Mouse (Mus musculus): Measurements from ENCODE around the gene Grrp1.
"Not testable (repeated sequence)": the region's sequence is repeated elsewhere in the genome, so short reads cannot be mapped to it uniquely, and the experiment has no call there.

Grrp1 gene

DNA sequence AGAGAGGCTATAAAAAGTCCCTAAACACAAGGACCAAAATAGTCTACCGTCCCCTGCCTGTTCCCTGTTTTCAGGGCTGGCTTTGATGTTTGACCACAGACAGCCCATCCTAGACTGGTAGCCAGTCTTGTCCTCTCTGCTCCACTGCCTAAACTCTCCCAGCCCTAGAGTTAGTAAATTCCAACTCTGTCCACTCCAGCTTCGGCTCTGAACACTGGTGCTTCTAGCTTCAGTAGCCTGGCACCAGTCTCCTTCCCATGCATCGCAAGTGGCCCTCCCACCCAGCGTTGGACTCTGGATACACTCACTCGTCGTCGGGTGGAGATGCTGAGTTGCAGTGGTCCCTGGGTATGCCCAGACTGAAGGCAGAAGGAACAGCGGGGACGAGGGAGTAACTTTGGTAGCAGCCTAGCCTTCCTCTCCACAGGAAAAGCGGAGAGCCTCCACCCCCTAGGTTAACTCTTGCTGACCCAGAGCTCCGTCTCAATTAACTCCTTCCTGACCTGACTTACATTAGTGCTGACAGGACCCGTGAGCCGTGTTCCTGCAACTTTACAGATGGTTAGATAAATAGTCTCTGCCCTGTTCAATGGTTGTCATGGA, at the start of gene Grrp1:
Gene Grrp1 (minus strand): TSS at position 385 of the 603 bp plus-strand sequence.
- no peak for DNase-seq

DNA sequence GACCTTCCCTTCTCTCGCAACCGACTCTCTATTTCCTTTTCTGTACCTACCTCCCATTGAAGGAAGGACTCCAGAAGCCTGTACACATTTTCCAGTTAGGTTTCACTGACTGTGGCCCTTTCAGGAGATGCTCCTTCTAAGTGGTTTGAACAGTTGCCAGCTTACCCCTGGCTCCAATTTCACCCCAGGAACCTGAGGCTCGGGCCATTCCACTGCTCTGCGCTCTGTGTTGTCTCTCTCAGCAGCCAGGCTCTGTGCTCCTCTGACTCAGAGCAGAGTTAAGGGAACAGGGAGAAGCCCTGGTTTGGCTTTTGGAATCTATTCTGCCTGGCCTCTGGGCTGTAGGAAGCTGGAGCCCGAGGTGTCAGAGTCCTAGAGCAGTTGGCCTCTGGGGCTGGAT, 48.2 kb upstream of the Grrp1 start:
- DNase-seq: no peak

DNA sequence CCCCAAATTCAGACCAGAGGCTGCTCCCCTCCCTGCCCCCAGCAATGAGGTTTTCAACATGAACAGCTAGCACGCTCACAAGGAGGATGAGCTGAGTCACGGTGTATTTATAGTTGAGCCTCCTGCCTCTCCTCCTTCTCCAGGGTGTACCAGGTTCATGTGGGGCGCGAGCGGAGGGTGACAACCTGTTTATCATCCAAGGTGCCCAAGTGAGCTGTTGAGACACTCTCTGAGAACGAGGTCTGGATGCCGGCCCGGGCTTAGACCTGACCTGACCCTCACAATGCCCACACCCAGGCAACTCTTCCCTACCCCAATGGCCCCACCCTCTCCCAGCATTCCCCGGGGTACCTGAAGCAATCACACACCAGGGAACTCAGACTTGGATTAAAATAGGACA, 46.4 kb upstream of the Grrp1 start:
- DNase-seq: no peak

DNA sequence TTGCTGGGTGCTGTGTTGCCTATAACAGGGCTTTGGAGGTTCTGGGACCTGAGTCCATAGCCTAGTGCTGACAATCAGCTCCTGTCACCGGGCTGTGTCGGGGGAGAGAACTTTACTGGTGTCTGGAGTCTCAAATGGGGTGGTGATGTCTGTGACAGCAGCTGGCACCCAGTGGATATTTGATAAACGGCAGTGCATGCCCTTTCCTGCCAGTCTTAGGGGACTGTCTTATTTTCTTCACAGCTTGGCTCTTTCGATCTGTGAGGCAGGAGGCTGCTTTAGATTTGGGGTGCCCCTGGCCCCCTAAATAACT, 45.5 kb upstream of the Grrp1 start:
- no peak for DNase-seq

DNA sequence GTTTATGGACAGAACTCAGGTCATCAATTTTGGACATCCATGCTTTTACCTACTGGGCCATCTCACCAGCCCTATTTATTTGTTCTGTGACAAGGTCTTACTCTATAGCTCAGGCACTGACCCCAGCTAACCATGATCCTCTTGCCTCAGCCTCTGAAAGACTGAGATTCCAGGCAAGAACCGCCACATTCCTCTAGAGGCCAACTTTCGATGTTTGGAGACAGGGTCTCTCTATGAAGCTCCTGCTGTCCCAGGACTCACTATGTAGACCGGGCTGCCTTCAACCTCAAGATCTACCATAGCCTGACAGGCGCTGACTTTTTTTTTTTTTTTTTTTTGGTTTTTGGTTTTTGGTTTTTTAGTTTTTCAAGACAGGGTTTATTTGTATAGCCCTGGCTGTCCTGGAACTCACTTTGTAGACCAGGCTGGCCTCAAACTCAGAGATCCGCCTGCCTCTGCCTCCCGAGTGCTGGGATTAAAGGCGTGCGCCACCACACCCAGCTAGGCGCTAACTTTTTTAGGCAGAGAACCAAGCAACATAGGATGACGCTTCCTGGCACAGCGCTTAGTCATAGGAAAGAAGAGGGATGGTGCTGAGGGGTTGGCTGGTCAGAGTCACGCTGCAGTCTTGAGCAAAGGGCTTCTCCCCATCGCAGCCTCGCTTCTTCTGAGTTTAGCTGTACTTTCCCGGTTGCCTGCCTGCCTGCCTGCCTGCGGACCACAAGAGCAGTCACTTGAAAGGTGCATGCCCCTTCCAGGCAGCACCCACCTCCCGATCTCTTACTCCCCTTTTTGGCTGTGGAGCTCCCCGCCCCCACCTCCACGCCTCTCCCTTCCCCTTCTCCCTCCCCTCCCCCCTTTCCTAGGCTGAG, 45.0 kb upstream of the Grrp1 start:
- no peak for DNase-seq

GRCm38 (mm10) chr4:134297369-134297768, 43.5 kb upstream of the Grrp1 start:
- DNase-seq: no peak

GRCm38 (mm10) chr4:134296523-134296922, 42.6 kb upstream of the Grrp1 start:
- DNase-seq: no peak

DNA sequence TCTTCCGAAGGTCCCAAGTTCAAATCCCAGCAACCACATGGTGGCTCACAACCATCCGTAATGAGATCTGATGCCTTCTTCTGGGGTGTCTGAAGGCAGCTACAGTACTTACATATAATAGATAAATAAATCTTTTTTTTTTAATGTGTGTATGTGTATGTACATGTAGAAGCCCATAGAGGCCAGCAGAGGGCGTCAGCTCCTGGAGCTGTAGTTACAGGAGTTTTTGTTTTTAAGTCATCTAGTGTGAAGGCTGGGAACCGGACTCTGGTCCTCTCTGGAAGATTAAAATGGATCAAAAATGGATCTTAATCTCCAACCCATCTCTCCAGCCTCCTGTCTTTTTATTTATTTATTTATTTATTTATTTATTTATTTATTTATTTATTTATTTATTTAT, 42.2 kb upstream of the Grrp1 start:
- DNase-seq: not testable (repeated sequence)

GRCm38 (mm10) chr4:134293692-134294163, 39.8 kb upstream of the Grrp1 start:
- no peak for DNase-seq

DNA sequence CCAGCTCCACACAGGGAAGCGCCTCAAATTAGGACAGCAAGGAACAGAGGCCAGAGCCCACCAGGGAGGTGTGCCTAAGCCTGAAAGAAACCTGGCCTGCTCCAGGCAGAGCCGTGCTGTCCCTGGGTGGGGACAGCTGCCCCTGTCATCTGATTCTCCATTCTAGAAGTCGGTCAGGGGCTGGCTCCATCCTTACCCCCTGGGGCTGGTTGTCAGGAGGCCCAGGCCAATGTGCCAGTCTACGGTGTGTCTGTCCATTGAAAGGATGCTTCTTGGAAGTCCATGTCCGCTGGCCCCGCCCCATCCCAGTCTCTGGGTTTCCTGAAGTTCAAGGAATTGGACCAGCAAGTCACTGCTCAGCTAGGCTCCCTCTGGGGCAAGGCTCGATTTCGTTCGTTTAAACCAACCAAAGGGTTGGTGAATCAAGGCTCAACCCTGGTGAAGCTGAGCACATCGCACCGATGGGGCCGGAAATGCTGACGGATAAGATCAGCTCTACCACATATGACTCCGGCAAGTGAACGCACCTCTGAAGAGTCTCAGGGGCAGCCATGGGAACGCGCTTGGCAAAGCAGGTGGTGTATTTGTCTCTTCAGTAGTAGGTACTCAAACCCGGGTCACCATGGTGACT, 39.3 kb upstream of the Grrp1 start:
- DNase-seq: peak; percentile 22 to 51

GRCm38 (mm10) chr4:134292067-134292466, 38.2 kb upstream of the Grrp1 start:
- DNase-seq: peak; percentile 83 to 88

- DNase-seq: no peak
Measured at GRCm38 (mm10) chr4:134288397-134289256, 34.7 kb upstream of the Grrp1 start.

GRCm38 (mm10) chr4:134287575-134288025, 33.7 kb upstream of the Grrp1 start, which contains the start of gene Pdik1l:
Pdik1l (minus strand) TSS chr4:134287895.
- peak; percentile 82 to 86 for DNase-seq

GRCm38 (mm10) chr4:134287168-134287564, 33.3 kb upstream of the Grrp1 start:
- DNase-seq: peak; percentile 99

GRCm38 (mm10) chr4:134286226-134287167, 32.6 kb upstream of the Grrp1 start:
- no peak for DNase-seq

GRCm38 (mm10) chr4:134284942-134285341, 31.0 kb upstream of the Grrp1 start:
- no peak for DNase-seq

DNA sequence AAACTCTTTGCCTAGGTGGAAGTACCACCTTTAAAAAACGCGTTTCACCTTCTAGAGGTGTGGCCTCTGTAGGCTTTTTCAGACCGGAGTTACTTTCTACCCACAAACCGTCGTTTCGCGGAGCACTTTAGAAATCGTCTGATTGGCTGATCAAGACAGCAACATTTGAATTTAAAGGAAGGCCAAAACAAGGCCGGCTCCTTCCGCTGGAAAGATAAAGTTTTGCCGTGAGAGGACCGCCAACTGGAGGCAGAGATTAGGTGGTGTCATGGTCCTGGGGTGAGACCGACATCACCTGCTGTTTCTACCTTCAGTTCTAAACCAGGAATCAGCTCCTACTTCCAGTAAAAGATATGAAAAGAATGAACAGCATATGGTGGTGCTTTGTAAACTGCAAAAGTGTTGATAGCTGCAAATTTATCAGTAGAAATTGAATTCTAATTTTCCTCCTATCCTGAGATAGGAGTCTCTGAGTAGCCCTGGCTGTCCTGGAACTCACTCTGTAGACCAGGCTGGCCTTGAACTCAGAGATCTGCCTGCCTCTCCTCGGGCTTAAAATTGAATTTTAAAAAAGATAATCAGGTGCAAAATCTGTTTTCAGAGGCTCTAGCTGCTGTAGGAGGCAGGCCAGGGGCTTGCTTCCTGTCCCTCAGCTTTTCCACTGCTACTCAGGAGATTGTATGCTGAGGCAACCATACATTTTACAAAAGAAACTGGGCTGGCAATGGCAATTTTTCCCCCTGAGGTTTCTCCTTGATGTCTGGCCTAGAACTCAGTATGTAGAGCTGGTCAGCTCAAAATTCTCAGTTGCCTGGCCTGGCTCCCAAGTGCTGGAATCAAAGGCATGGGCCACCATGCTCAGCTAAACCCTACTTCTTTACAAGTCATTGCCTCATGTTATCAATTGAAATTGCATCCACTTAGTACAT, 19.8 kb upstream of the Grrp1 start:
- DNase-seq: no peak

DNA sequence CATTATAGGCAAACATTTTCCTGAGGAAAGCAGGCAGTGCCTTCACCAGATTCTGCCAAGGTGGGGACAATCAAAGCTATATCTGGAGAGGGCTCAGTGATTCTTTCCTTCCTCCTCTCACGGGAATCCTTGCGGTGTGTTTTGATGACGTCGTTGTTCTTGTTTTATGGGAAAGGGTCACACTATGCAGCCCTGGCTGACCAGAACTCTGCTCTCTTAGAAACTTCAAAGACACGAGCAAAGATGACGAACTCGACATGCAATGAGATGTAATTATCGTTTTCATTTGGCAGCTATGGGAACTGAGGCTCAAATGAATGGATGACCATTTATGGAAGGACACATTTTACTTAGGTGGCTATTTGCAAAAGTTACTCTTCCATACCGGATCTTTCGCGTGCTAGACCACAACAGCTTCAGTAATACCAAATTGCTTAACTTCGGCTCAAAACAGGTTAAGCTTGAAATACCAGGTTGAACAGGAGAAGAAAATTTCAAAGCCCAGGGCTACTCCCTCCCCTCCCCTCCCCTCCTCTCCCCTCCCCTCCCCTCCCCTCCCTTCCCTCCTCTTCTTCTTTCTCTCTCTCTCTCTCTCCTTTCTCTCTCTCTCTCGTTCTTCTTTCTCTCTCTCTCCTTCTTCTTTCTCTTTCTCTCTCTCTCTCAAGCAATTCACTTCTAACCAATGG, 19.0 kb upstream of the Grrp1 start:
- no peak for DNase-seq

- no peak for DNase-seq
Measured at GRCm38 (mm10) chr4:134271979-134272378, 18.1 kb upstream of the Grrp1 start.

DNA sequence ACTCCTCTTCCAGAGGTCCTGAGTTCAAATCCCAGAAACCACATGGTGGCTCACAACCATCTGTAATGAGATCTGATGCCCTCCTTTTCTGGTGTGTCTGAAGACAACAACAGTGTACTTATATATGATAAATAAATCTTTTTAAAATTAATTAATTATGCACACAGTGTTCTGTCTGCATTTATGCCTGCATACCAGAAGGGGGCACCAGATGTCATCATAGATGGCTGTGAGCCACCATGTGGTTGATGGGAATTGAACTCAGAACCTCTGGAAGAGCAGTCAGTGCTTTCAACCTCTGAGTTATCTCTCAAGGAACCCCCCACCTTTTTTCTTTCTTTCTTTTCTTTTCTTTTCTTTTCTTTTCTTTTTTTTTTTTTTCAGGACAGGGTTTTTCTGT, 15.7 kb upstream of the Grrp1 start:
- DNase-seq: not testable (repeated sequence)

Data from cerebellum, postnatal 25 days (tissue).